Mouse (Mus musculus) ES-E14 (cell line): ENCODE measurements at regions not wholly inside any gene's neighbourhood (a gene's known extent, or its start where the extent isn't known, plus 50 kb on each side); places are given as distances from the start of the nearest gene placed in this dataset.

Experiments used
- HCFC1 ChIP-seq: IDR thresholded peaks from 2 replicates; pipeline ENCODE4 v1.6.1; 2012; ENCODE audit warnings: low read length, inconsistent platforms, borderline replicate concordance; ENCODE audit not compliant: insufficient read depth
- ZNF384 ChIP-seq: IDR thresholded peaks from 2 replicates; pipeline ENCODE4 v1.6.1; 2012; ENCODE audit warnings: low read depth, low read length, inconsistent platforms

DNA sequence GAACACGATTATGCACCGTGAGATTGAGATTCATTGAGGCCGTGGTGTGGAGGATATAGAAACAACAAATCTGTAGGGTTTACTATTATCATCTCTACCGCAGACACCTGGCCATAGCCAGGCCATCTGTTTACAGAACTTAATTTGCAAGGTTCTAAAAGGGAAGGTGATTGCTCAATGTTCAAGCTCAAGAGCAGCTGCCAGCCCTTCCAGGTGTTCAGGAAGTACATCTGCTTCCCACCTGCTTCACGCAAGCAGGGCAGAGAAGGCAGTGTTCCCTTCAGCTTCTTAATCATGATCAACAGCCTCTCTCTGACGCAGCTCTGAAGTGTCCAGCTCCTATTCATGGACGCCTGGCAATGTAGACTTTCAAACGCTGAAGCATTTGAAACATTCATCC lies 202.4 kb upstream of the Prdm1 start:
- no peak for TF ChIP-seq ZNF384
- TF ChIP-seq HCFC1, result no peak
